Mouse (Mus musculus): ENCODE measurements around the gene Gm29427. TPM values are rescaled to one million over a fixed set of nuclear protein-coding genes. Genes with fewer than 3 reads are reported as not detected.

The Gm29427 gene
- not detected for polyA plus RNA-seq (2017; shearing (Covaris generic))

GRCm38 (mm10) chr1:130715561-130716217 lies at the start of gene Gm29427:
Gm29427 (minus strand) TSS chr1:130715799.
- peak; percentile 87 for ATAC-seq

- no peak for ATAC-seq
Observed at GRCm38 (mm10) chr1:130764027-130764461, 48.4 kb upstream of the Gm29427 start.

GRCm38 (mm10) chr1:130762045-130762760 lies 46.6 kb upstream of the Gm29427 start:
- no peak for ATAC-seq

GRCm38 (mm10) chr1:130761597-130761996 lies 46.0 kb upstream of the Gm29427 start:
- no peak for ATAC-seq

- no peak for ATAC-seq
Observed at GRCm38 (mm10) chr1:130759689-130760088, 44.1 kb upstream of the Gm29427 start.

- ATAC-seq: no peak
Observed at GRCm38 (mm10) chr1:130746819-130747218, 31.2 kb upstream of the Gm29427 start.

- ATAC-seq: no peak
Observed at GRCm38 (mm10) chr1:130745591-130745990, 30.0 kb upstream of the Gm29427 start.

- ATAC-seq: no peak
Observed at GRCm38 (mm10) chr1:130744961-130745360, 29.4 kb upstream of the Gm29427 start.

GRCm38 (mm10) chr1:130744217-130744616 lies 28.6 kb upstream of the Gm29427 start:
- no peak for ATAC-seq

GRCm38 (mm10) chr1:130743775-130744174 lies 28.2 kb upstream of the Gm29427 start:
- peak; percentile 57 for ATAC-seq

- no peak for ATAC-seq
Observed at GRCm38 (mm10) chr1:130742201-130742600, 26.6 kb upstream of the Gm29427 start.

GRCm38 (mm10) chr1:130740781-130741720 lies 25.5 kb upstream of the Gm29427 start:
- no peak for ATAC-seq

- no peak for ATAC-seq
Observed at GRCm38 (mm10) chr1:130740227-130740648, 24.6 kb upstream of the Gm29427 start.

- ATAC-seq: no peak
Observed at GRCm38 (mm10) chr1:130739636-130740035, 24.0 kb upstream of the Gm29427 start.

- no peak for ATAC-seq
Observed at GRCm38 (mm10) chr1:130738551-130739106, 23.0 kb upstream of the Gm29427 start.

- ATAC-seq: no peak
Observed at GRCm38 (mm10) chr1:130737916-130738315, 22.3 kb upstream of the Gm29427 start.

GRCm38 (mm10) chr1:130737411-130737881 lies 21.8 kb upstream of the Gm29427 start:
- ATAC-seq: no peak

GRCm38 (mm10) chr1:130734852-130735251 lies 19.3 kb upstream of the Gm29427 start:
- ATAC-seq: no peak

- no peak for ATAC-seq
Observed at GRCm38 (mm10) chr1:130734452-130734851, 18.9 kb upstream of the Gm29427 start.

GRCm38 (mm10) chr1:130733671-130734070 lies 18.1 kb upstream of the Gm29427 start:
- no peak for ATAC-seq

GRCm38 (mm10) chr1:130732706-130733658 lies 17.4 kb upstream of the Gm29427 start:
- ATAC-seq: no peak

All from CD4-positive, CD25-positive, alpha-beta regulatory T cell, adult 4 months (primary cell).